Mouse (Mus musculus): Measurements from ENCODE around the gene Eef1akmt4.

Gene Eef1akmt4

DNA sequence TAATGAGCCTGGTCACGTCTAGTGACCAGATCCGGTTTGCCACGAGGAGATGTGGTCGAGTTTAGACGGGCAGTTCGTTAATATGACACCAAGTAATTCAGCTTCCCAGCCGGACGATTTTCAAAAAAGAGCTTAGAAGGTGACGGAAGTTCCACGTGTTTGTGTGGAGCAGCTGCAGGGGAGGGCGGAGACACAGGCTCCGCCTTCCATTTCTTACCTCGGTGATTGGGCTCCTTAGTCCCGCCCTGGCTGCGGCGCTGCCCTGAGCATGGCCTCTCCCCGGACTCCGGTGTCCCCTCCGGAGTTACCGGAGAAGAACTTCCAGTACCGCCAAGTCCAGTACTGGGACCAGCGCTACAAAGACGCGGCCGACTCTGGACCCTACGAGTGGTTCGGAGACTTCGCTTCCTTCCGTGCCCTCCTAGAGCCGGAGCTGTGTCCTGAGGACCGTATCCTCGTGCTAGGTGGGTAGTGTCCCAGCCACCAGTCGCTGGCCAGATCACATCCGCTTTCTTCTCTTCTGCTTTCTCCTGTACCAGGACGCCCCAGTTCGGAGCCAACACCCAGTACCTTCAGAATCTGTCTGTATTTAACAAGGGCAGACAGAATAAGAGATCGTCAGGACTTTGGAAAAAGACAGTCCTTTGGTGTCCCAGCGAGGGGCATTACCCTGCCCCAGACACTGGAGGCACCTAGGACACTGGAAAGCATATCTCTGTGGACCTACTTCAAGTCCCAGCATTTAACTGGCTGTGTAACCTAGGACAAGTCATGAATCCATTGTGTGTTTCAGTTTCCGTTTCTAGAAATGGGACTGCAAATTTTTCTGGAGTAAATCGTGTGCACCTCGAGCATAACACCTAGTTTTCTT, at the start of gene Eef1akmt4, which contains the start of the genes Gm49333 and Alg3:
Eef1akmt4 (plus strand) TSS at position 237 of the 871 bp plus-strand sequence.
Gm49333 (plus strand) TSS at position 254 of the 871 bp plus-strand sequence.
Alg3 (minus strand) TSS at position 379 of the 871 bp plus-strand sequence.
- DNase-seq (ENCODE audit: low spot score in 2 of 2), result peak in 1 of 2 experiments; percentile 53

DNA sequence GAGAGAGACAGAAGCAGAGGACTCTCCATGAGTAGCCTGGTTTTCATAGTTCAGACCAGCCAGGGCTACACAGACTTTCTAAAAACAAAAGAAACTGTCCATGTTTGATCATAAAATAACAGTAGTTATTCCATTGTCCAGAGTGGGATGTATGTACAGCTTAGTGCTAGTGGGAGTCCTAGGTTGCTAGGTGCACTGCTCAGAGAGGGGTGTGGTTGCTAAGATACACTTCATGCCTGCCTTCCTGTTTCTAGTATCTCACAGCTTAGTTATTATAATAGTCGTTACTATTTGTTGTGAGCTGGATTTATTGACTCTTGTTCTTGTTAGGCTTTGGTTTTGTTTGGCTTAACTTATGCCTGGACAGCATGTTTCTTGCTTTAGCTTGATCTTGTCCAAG, 46.3 kb upstream of the Eef1akmt4 start:
- DNase-seq (ENCODE audit: low spot score in 2 of 2), result no peak

GRCm38 (mm10) chr16:20589366-20589938, 21.9 kb upstream of the Eef1akmt4 start, which contains the start of gene Vwa5b2:
TSS of gene Vwa5b2 (plus strand) at chr16:20589471.
- no peak for DNase-seq (ENCODE audit: low spot score in 2 of 2)

GRCm38 (mm10) chr16:20589939-20590679, 21.3 kb upstream of the Eef1akmt4 start:
- peak in 1 of 2 experiments; percentile 30 for DNase-seq (ENCODE audit: low spot score in 2 of 2)

DNA sequence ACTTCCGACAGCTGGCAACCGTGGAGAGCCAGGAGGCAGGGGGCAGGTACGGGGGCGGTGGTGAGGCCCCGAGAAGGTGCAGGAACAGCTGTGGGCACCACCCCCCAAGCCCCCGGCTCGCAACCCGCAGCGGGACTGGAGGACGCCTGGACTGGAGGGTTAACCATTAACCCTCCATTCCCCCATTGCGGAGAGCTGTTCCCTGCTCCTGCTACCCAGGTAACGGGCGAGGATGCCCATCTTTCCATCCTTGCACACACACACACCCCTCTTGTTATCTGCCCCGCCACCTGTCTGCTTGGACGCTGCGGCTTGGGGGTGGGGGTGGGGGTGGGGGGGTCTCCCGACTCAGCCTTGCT, 20.7 kb upstream of the Eef1akmt4 start:
- no peak for DNase-seq (ENCODE audit: low spot score in 2 of 2)

DNA sequence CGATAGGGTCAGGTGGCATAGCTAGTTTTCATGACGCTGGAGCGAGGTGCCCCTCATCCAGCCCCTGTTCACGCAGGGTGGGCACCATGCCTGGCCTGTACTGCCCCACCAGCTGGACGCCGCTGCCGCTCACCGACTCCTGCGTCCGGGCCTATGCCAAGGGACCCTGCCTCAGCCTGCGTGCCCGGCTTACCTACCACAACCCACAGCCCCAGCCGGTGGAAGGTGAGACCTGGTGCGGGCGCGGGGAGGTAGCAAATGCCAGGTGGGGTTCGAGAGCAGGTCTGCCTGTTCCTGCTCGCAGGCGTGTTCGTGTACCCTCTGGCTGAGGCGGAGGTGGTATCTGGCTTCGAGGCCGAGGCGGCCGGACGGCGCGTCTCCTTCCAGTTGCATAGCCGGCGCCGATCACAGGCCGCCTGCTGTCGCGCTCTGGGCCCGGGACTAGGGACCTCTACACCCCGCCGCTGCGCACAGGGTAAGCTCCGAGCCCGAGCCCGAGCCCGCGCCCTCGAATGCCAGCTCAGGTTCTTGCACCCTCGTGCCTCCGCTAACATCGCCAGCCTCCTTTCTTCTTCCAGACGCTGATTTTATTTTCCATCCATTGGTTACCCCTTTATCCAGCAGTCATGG, 20.2 kb upstream of the Eef1akmt4 start:
- no peak for DNase-seq (ENCODE audit: low spot score in 2 of 2)

- no peak for DNase-seq (ENCODE audit: low spot score in 2 of 2)
Observed at GRCm38 (mm10) chr16:20595060-20595673, 16.2 kb upstream of the Eef1akmt4 start.

- DNase-seq (ENCODE audit: low spot score in 2 of 2), result no peak
Observed at GRCm38 (mm10) chr16:20595737-20596136, 15.7 kb upstream of the Eef1akmt4 start.

- no peak for DNase-seq (ENCODE audit: low spot score in 2 of 2)
Observed at GRCm38 (mm10) chr16:20596687-20597441, 14.5 kb upstream of the Eef1akmt4 start.

DNA sequence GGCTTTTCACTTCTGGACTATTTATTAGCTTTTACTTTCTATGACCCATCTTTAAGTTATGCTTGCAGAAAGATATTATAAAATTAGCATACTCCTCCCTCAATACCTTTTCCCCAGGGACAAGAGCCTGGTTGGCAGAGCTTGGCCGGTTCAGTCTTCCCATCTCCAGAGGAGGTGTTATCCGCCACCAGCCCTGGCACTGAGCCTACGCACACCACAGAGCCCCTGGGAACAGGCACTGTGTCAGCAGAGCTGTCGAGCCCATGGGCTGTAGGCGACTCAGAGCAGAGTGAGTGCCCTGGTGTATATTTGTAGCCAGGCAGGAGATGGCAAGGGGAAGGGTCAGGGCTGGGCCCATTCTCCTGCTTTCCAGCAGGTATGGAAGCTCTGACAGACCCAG, 10.9 kb upstream of the Eef1akmt4 start:
- DNase-seq (ENCODE audit: low spot score in 2 of 2), result no peak

GRCm38 (mm10) chr16:20604705-20605104, 6.7 kb upstream of the Eef1akmt4 start:
- no peak for DNase-seq (ENCODE audit: low spot score in 2 of 2)

DNA sequence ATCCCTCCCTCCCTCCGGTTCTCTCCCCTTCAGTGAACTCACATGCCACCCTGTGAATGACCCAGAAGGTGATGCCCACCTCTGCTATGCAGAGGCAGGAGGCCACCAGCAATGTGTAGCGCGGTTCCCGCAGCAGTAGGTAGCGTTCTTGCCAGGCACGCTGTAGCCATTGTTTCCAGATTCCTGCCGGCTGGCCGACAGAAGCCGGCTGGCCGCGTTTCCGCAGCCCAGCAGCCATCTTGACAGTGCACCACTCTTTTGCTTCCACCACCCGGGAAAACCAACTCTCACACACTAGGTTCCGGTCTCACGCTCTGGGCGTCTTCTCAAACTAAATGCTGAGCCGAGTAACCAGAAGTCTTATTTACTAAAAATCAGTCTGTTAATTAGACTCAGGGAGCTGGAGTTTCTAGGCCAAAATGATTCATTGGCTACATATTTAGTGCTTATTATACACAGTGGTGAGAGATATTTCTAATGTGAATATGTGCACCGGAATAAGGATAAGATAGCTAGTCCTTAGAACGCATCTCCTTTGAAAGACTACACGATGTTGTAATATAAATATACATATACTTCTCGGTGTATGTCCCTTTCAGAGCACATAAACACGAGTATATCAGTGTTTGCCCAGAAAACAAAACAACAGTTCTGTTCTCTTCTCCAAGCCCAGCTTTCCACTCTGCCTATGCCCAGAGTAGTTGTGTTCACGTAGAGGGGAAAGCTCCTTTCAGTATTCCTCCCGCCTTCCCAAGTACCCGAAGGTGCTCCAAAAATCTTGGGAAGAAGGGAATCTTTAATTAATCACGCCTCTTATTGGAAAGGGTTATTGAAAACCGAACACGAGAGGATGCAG, 664 bp upstream of the Eef1akmt4 start:
- peak in 1 of 2 experiments; percentile 63 for DNase-seq (ENCODE audit: low spot score in 2 of 2)

DNA sequence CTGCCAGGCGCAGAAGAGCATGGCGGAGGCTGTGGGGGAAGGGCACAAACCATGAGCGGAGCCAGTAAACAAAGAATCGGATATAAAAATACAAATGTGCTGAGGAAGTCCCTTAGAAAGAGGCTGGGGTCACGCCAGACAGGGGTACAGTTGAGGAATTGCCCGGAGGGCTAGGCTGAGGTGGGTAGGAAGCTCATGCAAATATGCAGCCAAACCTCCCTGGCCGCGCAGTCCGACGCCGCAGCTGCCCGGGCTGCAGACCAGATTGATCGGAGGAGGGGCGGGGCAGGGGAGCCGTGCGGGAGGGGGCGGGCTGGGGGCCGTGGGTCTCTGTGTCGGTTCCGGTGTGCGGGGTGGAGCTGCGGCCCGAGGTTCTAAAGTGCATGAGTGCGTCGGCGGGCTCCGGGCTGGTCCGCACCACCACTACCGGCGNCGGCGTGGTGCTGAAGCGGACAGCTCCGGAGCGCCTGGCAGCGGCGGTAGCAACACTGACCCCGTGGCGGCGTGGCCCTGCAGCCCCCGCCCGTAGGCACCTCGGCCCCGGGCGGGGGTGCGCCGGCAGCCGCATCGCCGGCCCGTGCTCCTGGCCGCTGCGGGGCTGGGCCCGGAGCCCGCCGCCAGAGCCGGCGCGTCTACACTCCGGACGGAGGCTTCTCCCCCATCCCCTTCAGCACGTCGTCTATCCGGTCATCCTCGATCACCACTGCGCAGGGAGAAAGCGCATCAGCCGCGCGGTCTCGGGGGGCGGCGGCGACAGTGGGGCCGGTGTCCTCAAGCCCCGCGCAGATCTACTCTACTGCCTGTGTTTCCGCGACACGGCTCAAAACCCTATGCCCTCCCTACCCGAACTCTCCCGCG, 8.4 kb downstream of the Eef1akmt4 start:
- DNase-seq (ENCODE audit: low spot score in 2 of 2), result no peak

- no peak for DNase-seq (ENCODE audit: low spot score in 2 of 2)
Observed at GRCm38 (mm10) chr16:20620399-20620735, 9.0 kb downstream of the Eef1akmt4 start.

GRCm38 (mm10) chr16:20620751-20621190, 9.4 kb downstream of the Eef1akmt4 start:
- DNase-seq (ENCODE audit: low spot score in 2 of 2), result no peak

GRCm38 (mm10) chr16:20621191-20621990, 10.0 kb downstream of the Eef1akmt4 start, which contains the start of gene Camk2n2:
TSS of gene Camk2n2 (minus strand) at chr16:20621287.
- no peak for DNase-seq (ENCODE audit: low spot score in 2 of 2)

DNA sequence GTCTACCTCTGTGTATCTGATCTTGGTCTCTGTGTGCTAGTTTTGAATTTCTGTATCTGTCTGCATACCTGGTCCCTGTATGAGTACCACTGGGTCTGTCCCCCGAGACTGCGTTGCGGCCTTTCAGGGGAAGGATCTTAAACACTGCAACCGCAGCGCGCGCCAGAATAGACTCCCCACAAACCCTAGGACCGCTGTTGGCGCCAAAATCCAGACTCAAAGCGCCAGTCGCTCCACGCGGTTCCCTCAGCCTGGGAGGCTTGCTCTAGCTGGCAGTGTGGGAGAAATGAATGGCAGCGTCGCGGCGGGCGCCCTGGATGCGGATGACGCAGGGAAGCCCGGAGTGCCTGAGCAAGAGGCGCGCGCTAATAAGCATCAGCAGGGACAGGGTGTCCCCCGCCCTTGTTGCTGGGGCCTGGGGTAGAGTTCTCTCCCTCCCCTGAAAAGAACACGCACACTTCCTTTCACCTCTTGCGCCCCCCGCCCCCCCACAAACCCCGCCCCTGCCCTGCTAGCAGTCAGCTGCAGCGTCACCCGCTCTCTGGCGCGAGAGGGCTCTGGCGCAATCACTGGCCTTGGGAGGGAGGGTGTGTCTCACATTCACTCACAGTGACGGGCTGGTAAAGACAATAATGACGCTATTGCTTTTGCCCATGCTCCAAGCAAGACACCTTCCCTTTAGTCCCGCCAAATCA, 10.7 kb downstream of the Eef1akmt4 start:
- peak in 1 of 2 experiments; percentile 53 for DNase-seq (ENCODE audit: low spot score in 2 of 2)
